Mouse (Mus musculus) kidney, postnatal 0 days (tissue): ENCODE data around the gene Rabepk. TPM values are rescaled to one million over a fixed set of nuclear protein-coding genes. Genes with fewer than 3 reads are reported as not detected.
"Not testable (repeated sequence)": the region's sequence is repeated elsewhere in the genome, so short reads cannot be mapped to it uniquely, and the experiment has no call there.

Source experiments
- ATAC-seq: fragments of 200-750 bp; cut with Nextera tagmentation; replicated peaks from 2 replicates; pipeline ENCODE4 v1.8.0; 2017; ENCODE audit warnings: low read depth, moderate number of reproducible peaks, moderate TSS enrichment, moderate library complexity; ENCODE audit not compliant: low FRiP score
- DNase-seq: peaks from one replicate; pipeline ENCODE4 v3.0.0-alpha.2; 2016; ENCODE audit warnings: low spot score
- H3K27ac ChIP-seq: fragments of 300-500 bp; sonication (generic); 2 replicates; pipeline ENCODE4 v1.5.1; 2014; ENCODE audit warnings: mild to moderate bottlenecking
- H3K27me3 ChIP-seq: fragments of 300-500 bp; sonication (generic); 2 replicates; pipeline ENCODE4 v1.6.1; 2014; ENCODE audit warnings: low read length, mixed read lengths; ENCODE audit not compliant: insufficient read depth
- H3K36me3 ChIP-seq: fragments of 300-500 bp; sonication (generic); 2 replicates; pipeline ENCODE4 v1.6.1; 2014; ENCODE audit warnings: low read length, mixed read lengths; ENCODE audit not compliant: insufficient read depth
- H3K4me1 ChIP-seq: fragments of 300-500 bp; sonication (generic); replicated peaks from 2 replicates; pipeline ENCODE4 v1.6.1; 2014; ENCODE audit warnings: antibody characterized with exemption, low read length, mixed read lengths; ENCODE audit not compliant: insufficient read depth
- H3K4me2 ChIP-seq: fragments of 300-500 bp; sonication (generic); 2 replicates; pipeline ENCODE4 v1.6.1; 2014; ENCODE audit warnings: mild to moderate bottlenecking, low read length, moderate library complexity, mixed read lengths
- H3K4me3 ChIP-seq: fragments of 300-500 bp; sonication (generic); replicated peaks from 2 replicates; pipeline ENCODE4 v1.5.1; 2014; ENCODE audit warnings: low read depth, low read length
- H3K9ac ChIP-seq: fragments of 300-500 bp; sonication (generic); 2 replicates; pipeline ENCODE4 v1.6.1; 2014; ENCODE audit warnings: low read depth, low read length
- H3K9me3 ChIP-seq: fragments of 300-500 bp; sonication (generic); replicated peaks from 2 replicates; pipeline ENCODE4 v1.6.1; 2016; ENCODE audit warnings: low read length, inconsistent platforms, mixed read lengths
- CTCF ChIP-seq: IDR thresholded peaks from 2 replicates; pipeline ENCODE4 v1.5.1; 2016; ENCODE audit warnings: antibody characterized with exemption, low read depth, mild to moderate bottlenecking, moderate library complexity
- WGBS: fragments of 180-500 bp; shearing (Covaris S2); extraction: QIAGEN DNeasy Blood & Tissue Kit; methylation state at CpG from one replicate; pipeline ENCODE4 v1.1.7; 2014; 5-methylcytosine and 5-hydroxymethylcytosine counted together
- polyA plus RNA-seq: library from polyadenylated mRNA; unstranded; fragments of >200 nt; fragmentation: Nextera tagmentation; extraction: Ambion mirVana; gene quantifications from 2 replicates; pipeline ENCODE4 v1.2.1, GENCODE M21; 2015

Gene Rabepk
- polyA plus RNA-seq, 1 experiment from 2014 or later, result 33.3 TPM

- H3K4me3 ChIP-seq, result peak within 1 kb of the TSS; percentile 97
- DNase-seq (peak; percentile 94), ATAC-seq (peak; percentile 98)
- peak within 1 kb of the TSS; percentile 96 for H3K9ac ChIP-seq
- peak within 1 kb of the TSS; percentile 95 for H3K27ac ChIP-seq
- H3K4me1 ChIP-seq, result 0 out of 2 replicates have a peak, but pooled peaks cover 8% of the 10 kb centered on the region
- no peaks in the 10 kb centered on the region for H3K9me3 ChIP-seq
- TF ChIP-seq CTCF, result no peak
- H3K36me3 ChIP-seq, result peaks cover 12% of the 10 kb centered on the region; the same call in 1 of the 2 replicates
- WGBS, result under 1% methylated on average over 56 of the region's 57 CpGs
- no peaks in the 10 kb centered on the region for H3K27me3 ChIP-seq
- H3K4me2 ChIP-seq, result peak within 1 kb of the TSS; percentile 81
These were observed 26.2 kb upstream of the Rabepk start, which contains the start of gene Fbxw2 for GRCm38 (mm10) chr2:34825827-34826459. Gene Fbxw2, minus strand, starts transcription at chr2:34826311.

DNA sequence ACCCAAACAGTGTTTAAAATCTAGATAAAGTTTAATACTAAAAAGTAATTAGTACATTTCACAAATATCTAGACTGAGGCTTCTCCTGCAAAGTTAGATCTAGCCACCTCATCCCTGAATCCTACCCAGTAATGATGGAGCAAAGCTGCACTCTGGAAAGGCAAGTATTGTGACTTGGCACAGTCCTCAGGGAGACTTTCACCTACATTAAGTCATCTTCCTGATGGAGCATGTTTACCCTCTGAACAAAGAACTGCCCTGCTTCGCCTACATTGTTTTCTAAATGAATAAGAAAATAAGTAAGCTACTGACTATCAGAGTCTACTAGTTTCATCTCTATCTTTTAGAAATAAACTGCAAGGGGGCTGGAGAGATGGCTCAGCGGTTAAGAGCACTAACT, 18.8 kb upstream of the Rabepk start:
- Histone ChIP-seq H3K27ac (no peak overlapping the region), H3K4me2 (no peak overlapping the region), H3K4me3 (no peak overlapping the region), H3K4me1 (no peaks in the 10 kb centered on the region), H3K9me3 (no peaks in the 10 kb centered on the region), H3K9ac (no peak overlapping the region), H3K27me3 (no peaks in the 10 kb centered on the region), H3K36me3 (peaks cover 19% of the 10 kb centered on the region; the same call in 1 of the 2 replicates)
- 94% methylated on average over 2 of the region's 2 CpGs for WGBS
- TF ChIP-seq CTCF, result no peak; the same call in 1 of the 2 replicates
- ATAC-seq, result no peak
- no peak for DNase-seq

GRCm38 (mm10) chr2:34815893-34816292, 16.2 kb upstream of the Rabepk start:
- not testable (repeated sequence) for H3K4me2 ChIP-seq, H3K4me3 ChIP-seq, ATAC-seq, H3K4me1 ChIP-seq, H3K9ac ChIP-seq, DNase-seq, H3K9me3 ChIP-seq, H3K27ac ChIP-seq, H3K27me3 ChIP-seq
- WGBS, result 97% methylated on average over 2 of the region's 2 CpGs
- peaks cover 25% of the 10 kb centered on the region for H3K36me3 ChIP-seq

DNA sequence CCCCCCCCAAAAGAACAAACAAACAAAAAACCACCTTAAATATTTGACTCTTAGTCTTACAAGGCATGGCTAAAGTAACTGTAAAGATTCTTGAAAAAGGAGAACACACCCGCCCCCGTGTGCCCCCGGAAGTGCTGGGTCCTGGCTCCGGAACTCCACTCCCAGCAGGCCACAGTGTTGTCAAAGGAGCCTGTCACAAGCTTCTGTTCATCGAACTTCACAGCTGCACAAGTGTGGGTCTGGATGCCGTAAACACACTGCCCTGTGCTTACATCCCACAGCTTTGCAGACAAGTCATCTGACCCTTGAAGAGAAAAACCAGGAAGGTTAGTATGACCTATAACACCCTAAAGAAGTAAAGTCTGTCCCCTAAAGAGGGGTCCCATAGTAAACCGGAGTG, 13.0 kb upstream of the Rabepk start:
- Histone ChIP-seq H3K9ac (no peak overlapping the region), H3K4me1 (no peaks in the 10 kb centered on the region), H3K27me3 (no peaks in the 10 kb centered on the region), H3K4me2 (no peak overlapping the region), H3K36me3 (peaks cover 21% of the 10 kb centered on the region), H3K9me3 (no peaks in the 10 kb centered on the region), H3K27ac (no peak overlapping the region), H3K4me3 (no peak overlapping the region)
- TF ChIP-seq CTCF, result no peak
- WGBS, result 72% methylated on average over 7 of the region's 7 CpGs
- ATAC-seq, result no peak
- no peak for DNase-seq

DNA sequence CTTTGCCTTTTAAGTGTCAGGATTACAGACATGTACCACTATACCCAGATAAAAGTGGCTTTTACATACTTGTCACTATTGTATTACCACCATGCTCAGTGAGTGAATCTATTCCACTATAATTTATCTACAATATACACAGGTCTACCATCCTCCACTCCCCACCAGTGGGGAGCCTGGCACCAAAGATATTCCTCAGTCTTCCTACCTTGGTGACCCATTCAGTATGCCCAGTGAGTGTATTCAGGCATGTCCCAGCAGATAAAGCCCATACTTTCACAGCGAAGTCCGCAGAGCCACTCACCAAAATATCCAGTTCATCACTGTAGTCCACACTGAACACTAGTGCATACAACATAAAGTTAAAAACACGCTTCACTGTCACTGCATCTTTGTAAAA, 11.1 kb upstream of the Rabepk start:
- TF ChIP-seq CTCF, result no peak
- H3K4me1 ChIP-seq, result no peaks in the 10 kb centered on the region; the same call in 1 of the 2 replicates
- H3K4me2 ChIP-seq, result no peak overlapping the region
- no peaks in the 10 kb centered on the region for H3K9me3 ChIP-seq
- peaks cover 27% of the 10 kb centered on the region for H3K36me3 ChIP-seq
- 95% methylated on average over 3 of the region's 3 CpGs for WGBS
- H3K9ac ChIP-seq, result no peak overlapping the region
- no peaks in the 10 kb centered on the region for H3K27me3 ChIP-seq
- H3K27ac ChIP-seq, result no peak overlapping the region
- DNase-seq (no peak), ATAC-seq (no peak)
- no peak overlapping the region for H3K4me3 ChIP-seq

- H3K27ac ChIP-seq, result no peak overlapping the region
- H3K36me3 ChIP-seq, result peaks cover 27% of the 10 kb centered on the region
- no peak for DNase-seq
- no peak overlapping the region for H3K4me3 ChIP-seq
- H3K4me2 ChIP-seq, result no peak overlapping the region
- no peak for ATAC-seq
- WGBS, result 100% methylated on average over 1 of the region's 1 CpGs
- H3K27me3 ChIP-seq, result no peaks in the 10 kb centered on the region
- no peaks in the 10 kb centered on the region for H3K9me3 ChIP-seq
- no peaks in the 10 kb centered on the region; the same call in 1 of the 2 replicates for H3K4me1 ChIP-seq
- no peak overlapping the region for H3K9ac ChIP-seq
- no peak for TF ChIP-seq CTCF
These were observed 9.9 kb upstream of the Rabepk start for GRCm38 (mm10) chr2:34809568-34809967.
